Mouse (Mus musculus) forebrain, embryonic 16.5 days (tissue): ENCODE data around the gene Siae. TPM values are rescaled to one million over a fixed set of nuclear protein-coding genes. Genes with fewer than 3 reads are reported as not detected.

Experiments
- ATAC-seq: fragments of 200-750 bp; cut with Nextera tagmentation; 2 replicates; pipeline ENCODE4 v1.8.0; 2017; ENCODE audit warnings: mild to moderate bottlenecking, moderate library complexity
- H3K27ac ChIP-seq: fragments of 300-500 bp; sonication (generic); 2 replicates; pipeline ENCODE4 v1.5.1; 2014; ENCODE audit warnings: low read length, control low read depth
- H3K27me3 ChIP-seq: fragments of 300-500 bp; sonication (generic); replicated peaks from 2 replicates; pipeline ENCODE4 v1.6.1; 2014; ENCODE audit warnings: low read length; ENCODE audit not compliant: control insufficient read depth, insufficient read depth
- H3K36me3 ChIP-seq: fragments of 300-500 bp; sonication (generic); 2 replicates; pipeline ENCODE4 v1.6.1; 2014; ENCODE audit not compliant: control insufficient read depth, insufficient read depth
- H3K4me1 ChIP-seq: fragments of 300-500 bp; sonication (generic); replicated peaks from 2 replicates; pipeline ENCODE4 v1.6.1; 2014; ENCODE audit warnings: low read length; ENCODE audit not compliant: control insufficient read depth, insufficient read depth
- H3K4me2 ChIP-seq: fragments of 300-500 bp; sonication (generic); 2 replicates; pipeline ENCODE4 v1.6.1; 2014; ENCODE audit warnings: mild to moderate bottlenecking, low read length, control low read depth
- H3K4me3 ChIP-seq: fragments of 300-500 bp; sonication (generic); replicated peaks from 2 replicates; pipeline ENCODE4 v1.5.1; 2014; ENCODE audit warnings: mild to moderate bottlenecking, low read length, control low read depth
- H3K9ac ChIP-seq: fragments of 300-500 bp; sonication (generic); replicated peaks from 2 replicates; pipeline ENCODE4 v1.6.1; 2014; ENCODE audit warnings: low read depth, low read length, control low read depth
- H3K9me3 ChIP-seq: fragments of 300-500 bp; sonication (generic); 2 replicates; pipeline ENCODE4 v1.6.1; 2016; ENCODE audit warnings: low read length; ENCODE audit not compliant: control insufficient read depth
- WGBS: fragments of 180-500 bp; shearing (Covaris S2); extraction: QIAGEN DNeasy Blood & Tissue Kit; methylation state at CpG from one replicate; pipeline ENCODE4 v1.1.7; 2014; 5-methylcytosine and 5-hydroxymethylcytosine counted together
- polyA plus RNA-seq: library from polyadenylated mRNA; unstranded; fragments of >200 nt; fragmentation: Nextera tagmentation; extraction: Ambion mirVana; gene quantifications from 2 replicates; pipeline ENCODE4 v1.2.1, GENCODE M21; 2015

The Siae gene
- polyA plus RNA-seq, 1 experiment from 2014 or later = 9.2 TPM

DNA sequence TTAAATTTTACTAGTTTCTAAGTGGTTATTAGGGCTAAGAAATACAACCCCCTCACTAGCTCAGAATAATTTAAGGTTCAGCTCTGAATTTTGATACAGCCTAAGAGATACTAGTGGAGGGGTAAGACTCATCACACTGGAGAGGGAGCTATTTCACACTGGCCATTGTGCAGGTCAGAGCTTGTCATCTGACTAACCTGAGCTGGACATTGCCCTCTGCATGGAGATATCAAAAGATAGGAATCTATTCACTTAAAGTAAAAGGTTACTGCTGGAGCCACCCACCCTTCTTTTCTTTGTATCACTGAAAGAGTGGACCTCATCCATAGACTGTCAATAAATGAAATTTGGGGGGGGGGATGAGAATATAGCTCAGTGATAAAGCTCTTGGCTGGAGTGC, 58.8 kb downstream of the Siae start:
- H3K4me2 ChIP-seq = peak overlapping the region; percentile 68
- no peaks in the 10 kb centered on the region for H3K36me3 ChIP-seq
- H3K9ac ChIP-seq = no peak overlapping the region
- peaks cover 4% of the 10 kb centered on the region for H3K4me1 ChIP-seq
- no peak overlapping the region for H3K27ac ChIP-seq
- no peaks in the 10 kb centered on the region for H3K27me3 ChIP-seq
- ATAC-seq = no peak
- H3K9me3 ChIP-seq = no peaks in the 10 kb centered on the region
- peak overlapping the region; percentile 67; the same call in 1 of the 2 replicates for H3K4me3 ChIP-seq

DNA sequence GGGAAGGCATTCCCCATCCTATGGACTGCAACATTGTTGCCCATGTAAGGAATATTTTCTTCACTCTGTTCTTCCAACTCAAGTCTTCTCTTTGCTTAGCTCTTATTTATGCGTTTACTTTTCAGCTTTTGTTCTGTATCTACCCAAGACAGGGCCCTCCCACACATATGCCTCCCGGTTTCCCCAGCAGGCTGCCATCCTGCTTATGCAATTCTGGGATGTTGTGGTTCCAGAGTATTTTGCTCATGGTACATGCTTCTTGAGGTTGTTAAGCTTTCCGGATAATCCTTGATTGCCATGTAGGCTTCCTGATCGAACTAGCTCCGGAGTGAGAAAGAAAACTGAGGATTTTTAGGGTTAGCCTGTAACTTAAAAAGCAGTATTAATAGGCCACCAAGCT, 59.7 kb downstream of the Siae start:
- Histone ChIP-seq H3K9me3 (no peaks in the 10 kb centered on the region), H3K4me3 (no peak overlapping the region), H3K36me3 (no peaks in the 10 kb centered on the region), H3K9ac (no peak overlapping the region), H3K27ac (no peak overlapping the region), H3K27me3 (no peaks in the 10 kb centered on the region), H3K4me1 (peaks cover 4% of the 10 kb centered on the region), H3K4me2 (no peak overlapping the region)
- ATAC-seq = no peak
- 54% methylated on average over 5 of the region's 5 CpGs for WGBS

DNA sequence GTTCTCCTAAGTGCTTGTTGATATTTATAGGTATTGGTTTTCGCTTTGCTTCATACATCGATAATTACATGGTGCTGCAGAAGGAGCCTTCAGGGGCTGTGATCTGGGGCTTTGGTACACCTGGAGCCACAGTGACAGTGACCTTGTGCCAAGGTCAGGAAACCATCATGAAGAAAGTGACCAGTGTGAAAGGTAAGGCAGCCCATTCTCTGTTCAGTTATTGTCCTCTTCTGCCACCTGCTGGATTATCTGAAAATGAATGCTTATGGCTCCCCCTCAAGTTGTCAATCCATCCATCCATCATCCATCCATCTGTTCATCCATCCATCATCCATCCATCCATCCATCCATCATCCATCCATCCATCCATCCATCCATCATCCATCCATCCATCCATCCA, 61.3 kb downstream of the Siae start:
- Histone ChIP-seq H3K36me3 (no peaks in the 10 kb centered on the region), H3K9ac (no peak overlapping the region), H3K27me3 (no peaks in the 10 kb centered on the region), H3K4me3 (no peak overlapping the region), H3K27ac (no peak overlapping the region), H3K9me3 (no peaks in the 10 kb centered on the region), H3K4me1 (peaks cover 9% of the 10 kb centered on the region), H3K4me2 (no peak overlapping the region)
- WGBS = 67% methylated on average over 2 of the region's 2 CpGs
- ATAC-seq = no peak

DNA sequence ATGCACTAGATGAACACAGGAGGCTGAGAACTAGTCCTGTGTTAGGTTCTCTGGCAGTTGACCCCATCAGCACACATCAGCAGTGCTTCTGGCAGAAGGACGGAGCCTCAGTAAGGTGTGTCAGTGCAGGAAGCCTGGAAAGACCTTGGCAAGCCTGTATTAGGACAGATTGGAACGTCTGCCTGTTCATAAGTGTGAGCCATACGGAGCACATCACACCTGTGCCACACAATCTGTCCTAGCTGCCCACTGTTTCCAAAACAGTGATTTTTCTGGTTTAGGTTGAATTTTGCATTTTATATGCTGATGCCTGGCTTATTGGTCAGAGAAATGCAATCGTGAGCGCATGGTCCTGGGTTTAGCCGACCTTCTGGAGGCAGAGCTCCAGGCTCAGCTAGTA, 65.8 kb downstream of the Siae start:
- no peaks in the 10 kb centered on the region for H3K36me3 ChIP-seq
- H3K27ac ChIP-seq = no peak overlapping the region
- no peak overlapping the region for H3K4me3 ChIP-seq
- peaks cover 34% of the 10 kb centered on the region for H3K4me1 ChIP-seq
- no peak for ATAC-seq
- no peaks in the 10 kb centered on the region for H3K9me3 ChIP-seq
- H3K27me3 ChIP-seq = no peaks in the 10 kb centered on the region
- 66% methylated on average over 6 of the region's 6 CpGs for WGBS
- no peak overlapping the region for H3K9ac ChIP-seq
- no peak overlapping the region for H3K4me2 ChIP-seq

DNA sequence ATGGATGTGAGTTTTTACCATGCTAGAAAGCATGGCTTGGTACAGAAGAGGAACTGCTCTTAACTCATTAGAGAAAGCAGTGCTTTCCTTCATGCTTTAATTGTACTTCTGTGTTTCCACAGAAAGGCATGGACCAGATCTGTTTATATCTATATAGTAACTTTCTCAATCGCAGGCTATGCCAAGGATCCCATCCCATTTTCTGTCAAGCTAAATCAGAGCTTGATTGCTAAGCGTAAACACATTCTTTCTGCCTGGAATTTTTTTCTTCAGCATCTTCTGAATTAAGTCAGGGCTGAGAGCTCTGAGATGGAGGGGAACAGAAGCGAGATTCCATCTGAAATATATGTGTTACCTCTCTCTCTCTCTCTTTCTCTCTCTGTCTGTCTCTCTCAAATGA, 68.5 kb downstream of the Siae start:
- no peaks in the 10 kb centered on the region for H3K36me3 ChIP-seq
- H3K4me1 ChIP-seq = peaks cover 38% of the 10 kb centered on the region
- H3K4me3 ChIP-seq = no peak overlapping the region
- H3K27me3 ChIP-seq = no peaks in the 10 kb centered on the region
- peak overlapping the region; percentile 81 for H3K27ac ChIP-seq
- 58% methylated on average over 3 of the region's 3 CpGs for WGBS
- no peaks in the 10 kb centered on the region for H3K9me3 ChIP-seq
- no peak overlapping the region for H3K9ac ChIP-seq
- peak; percentile 29 for ATAC-seq
- no peak overlapping the region for H3K4me2 ChIP-seq

DNA sequence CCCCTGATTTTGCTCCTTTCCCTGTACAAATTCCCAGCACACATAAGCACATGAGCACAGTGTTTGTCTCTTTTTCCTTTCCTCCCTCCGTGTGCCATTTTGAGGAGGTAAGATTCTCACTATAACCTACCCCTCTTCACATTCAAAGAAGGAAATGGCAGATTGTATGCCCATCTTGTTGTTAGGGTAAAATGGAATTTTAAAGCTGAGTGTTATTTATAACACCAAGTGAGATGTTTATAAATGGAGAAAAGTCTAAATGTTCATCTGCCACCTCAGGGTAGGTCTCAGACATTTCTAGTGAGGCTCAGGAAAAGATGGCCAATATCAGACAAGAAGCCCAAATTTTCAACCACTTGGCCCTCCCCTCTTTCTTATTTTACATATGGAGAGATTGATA, 69.0 kb downstream of the Siae start:
- H3K9ac ChIP-seq = no peak overlapping the region
- 84% methylated on average over 1 of the region's 1 CpGs for WGBS
- no peak for ATAC-seq

DNA sequence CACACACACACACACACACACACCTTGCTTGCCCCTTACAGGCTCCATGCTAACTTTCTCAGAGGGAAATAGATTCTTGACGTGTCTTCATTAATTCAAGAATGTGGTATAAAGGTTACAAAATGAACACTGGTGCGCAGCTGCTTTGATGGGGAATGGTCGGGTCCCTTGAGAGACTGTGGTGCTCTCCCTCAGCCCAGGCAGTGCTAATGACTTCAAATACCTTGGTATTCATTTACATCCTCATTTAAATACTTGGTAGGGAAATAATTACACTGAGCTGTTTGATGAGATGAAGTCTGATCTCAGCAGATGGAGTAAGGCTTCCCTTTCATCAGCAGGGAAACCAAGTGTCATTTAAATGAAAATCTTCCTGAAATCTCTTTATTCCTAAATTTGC, 69.6 kb downstream of the Siae start:
- 7% methylated on average over 3 of the region's 3 CpGs for WGBS
- Histone ChIP-seq H3K9me3 (no peaks in the 10 kb centered on the region), H3K4me2 (peak overlapping the region; percentile 42), H3K4me3 (no peak overlapping the region), H3K36me3 (no peaks in the 10 kb centered on the region), H3K27me3 (no peaks in the 10 kb centered on the region), H3K4me1 (peaks cover 38% of the 10 kb centered on the region), H3K9ac (0 out of 2 replicates have a peak overlapping the region, but pooled peaks have one; percentile 36), H3K27ac (peak overlapping the region; percentile 90)
- peak; percentile 81 for ATAC-seq

More for the DNA sequence above, 69.0 kb downstream of the Siae start:
- no peaks in the 10 kb centered on the region for H3K36me3 ChIP-seq
- H3K27me3 ChIP-seq = no peaks in the 10 kb centered on the region
- H3K9me3 ChIP-seq = no peaks in the 10 kb centered on the region
- H3K4me2 ChIP-seq = no peak overlapping the region
- H3K4me1 ChIP-seq = peaks cover 38% of the 10 kb centered on the region
- H3K27ac ChIP-seq = peak overlapping the region; percentile 81
- H3K4me3 ChIP-seq = no peak overlapping the region

DNA sequence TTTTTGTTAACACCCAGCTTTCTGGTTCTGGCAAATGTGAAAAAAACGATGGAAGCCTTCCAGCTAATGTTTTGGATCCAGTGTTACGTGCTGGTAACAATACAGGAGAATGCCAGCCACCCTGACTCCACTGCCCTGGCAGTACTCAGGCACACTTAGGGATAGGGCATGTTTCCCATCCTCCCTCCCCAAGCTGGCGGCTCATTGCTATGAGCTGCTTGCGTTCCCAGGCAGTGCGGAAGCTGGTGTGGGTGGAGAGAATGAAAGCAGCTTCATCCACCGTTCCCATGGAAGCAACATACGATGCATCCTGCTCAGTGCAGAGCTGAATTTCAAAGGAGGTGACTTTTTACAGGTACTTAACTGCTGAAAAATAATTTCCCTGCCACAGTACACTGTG, 70.1 kb downstream of the Siae start:
- Histone ChIP-seq H3K4me3 (0 out of 2 replicates have a peak overlapping the region, but pooled peaks have one; percentile 10), H3K9me3 (no peaks in the 10 kb centered on the region), H3K4me1 (peaks cover 38% of the 10 kb centered on the region), H3K4me2 (peak overlapping the region; percentile 42), H3K27me3 (no peaks in the 10 kb centered on the region), H3K36me3 (no peaks in the 10 kb centered on the region), H3K9ac (peak overlapping the region; percentile 36), H3K27ac (peak overlapping the region; percentile 90)
- WGBS = 3% methylated on average over 7 of the region's 7 CpGs
- peak; percentile 94 for ATAC-seq

DNA sequence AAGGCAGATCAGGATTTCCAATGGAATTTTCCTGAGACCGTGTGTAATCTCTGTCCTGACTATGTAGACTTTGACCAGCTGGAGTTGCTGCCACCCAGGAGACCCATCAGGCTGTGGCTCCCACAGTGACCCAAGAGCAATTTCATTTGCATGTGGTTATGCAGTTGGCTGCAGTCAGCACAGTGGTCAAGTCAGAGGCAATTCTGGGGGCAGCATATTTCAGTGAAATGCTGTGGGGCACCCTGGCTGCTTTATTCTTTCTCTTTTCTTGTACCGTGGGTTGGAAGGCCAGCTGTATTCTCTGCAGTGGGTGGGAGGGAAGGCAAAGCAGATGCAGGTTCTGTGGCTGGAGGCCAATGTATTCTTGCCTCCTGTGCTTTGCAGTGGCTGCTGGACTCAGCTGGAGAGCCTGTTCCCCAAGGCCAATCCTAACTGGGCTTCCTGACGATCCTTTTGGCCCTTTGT, 70.6 kb downstream of the Siae start:
- Histone ChIP-seq H3K4me2 (peak overlapping the region; percentile 42), H3K9me3 (no peaks in the 10 kb centered on the region), H3K9ac (peak overlapping the region; percentile 2; the same call in 1 of the 2 replicates), H3K27me3 (no peaks in the 10 kb centered on the region), H3K27ac (peak overlapping the region; percentile 90), H3K4me1 (peaks cover 38% of the 10 kb centered on the region), H3K36me3 (no peaks in the 10 kb centered on the region), H3K4me3 (0 out of 2 replicates have a peak overlapping the region, but pooled peaks have one; percentile 10)
- 9% methylated on average over 3 of the region's 3 CpGs for WGBS
- ATAC-seq = peak; percentile 5; the same call in 1 of the 2 replicates

DNA sequence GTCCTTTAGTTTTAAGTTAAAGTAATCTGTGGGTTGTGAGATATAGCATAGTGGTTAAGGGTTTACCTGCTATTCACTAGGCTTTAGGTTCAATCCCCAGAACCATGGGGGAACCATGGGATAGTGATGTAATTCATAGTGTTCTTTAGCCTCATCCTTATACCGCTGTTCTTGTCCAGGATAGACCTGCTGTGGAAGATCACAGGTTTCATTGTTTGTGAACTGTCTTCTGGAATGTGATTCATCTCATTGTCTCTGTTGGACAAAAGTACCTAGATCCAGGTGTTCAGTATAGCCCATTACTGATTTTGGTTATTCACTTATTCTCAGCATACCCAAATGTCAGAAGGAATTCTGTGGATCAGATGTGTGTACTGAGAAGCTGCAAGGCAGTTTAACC, 71.8 kb downstream of the Siae start:
- Histone ChIP-seq H3K9ac (no peak overlapping the region), H3K4me3 (no peak overlapping the region), H3K36me3 (no peaks in the 10 kb centered on the region), H3K4me2 (no peak overlapping the region), H3K27ac (no peak overlapping the region), H3K9me3 (no peaks in the 10 kb centered on the region), H3K27me3 (no peaks in the 10 kb centered on the region), H3K4me1 (peaks cover 29% of the 10 kb centered on the region)
- no peak for ATAC-seq
- WGBS = 100% methylated on average over 1 of the region's 1 CpGs
